Mouse (Mus musculus): ENCODE results near the gene Atxn1.

Atxn1 gene

GRCm38 (mm10) chr13:45511706-45512435, 452.9 kb downstream of the Atxn1 start:
- DNase-seq = no peak

- DNase-seq = no peak
These were observed 455.4 kb downstream of the Atxn1 start for GRCm38 (mm10) chr13:45509366-45509765.

- peak; percentile 77 for DNase-seq
These were observed 456.3 kb downstream of the Atxn1 start for GRCm38 (mm10) chr13:45508495-45508894.

- DNase-seq = peak; percentile 90
These were observed 457.3 kb downstream of the Atxn1 start, which contains the start of gene Gmpr for GRCm38 (mm10) chr13:45507274-45508229. Gene Gmpr (plus strand): TSS chr13:45507444.

- no peak for DNase-seq
These were observed 459.3 kb downstream of the Atxn1 start for GRCm38 (mm10) chr13:45505546-45505945.

GRCm38 (mm10) chr13:45502791-45503190, 462.0 kb downstream of the Atxn1 start:
- DNase-seq = no peak

- no peak for DNase-seq
These were observed 464.9 kb downstream of the Atxn1 start for GRCm38 (mm10) chr13:45499906-45500305.

Measured in right cerebral cortex, adult 18-20 months (tissue).